Mouse (Mus musculus) spleen, postnatal 0 days (tissue): Measurements from ENCODE around the gene Dgat2l6. TPM values are rescaled to one million over a fixed set of nuclear protein-coding genes. Genes with fewer than 3 reads are reported as not detected.

ENCODE experiments used
- polyA plus RNA-seq: library from polyadenylated mRNA; unstranded; fragments of >200 nt; fragmentation: Nextera tagmentation; extraction: Ambion mirVana; gene quantifications from 2 replicates; pipeline ENCODE4 v1.2.1, GENCODE M21; 2015

The Dgat2l6 gene
- not detected in 2 replicates for polyA plus RNA-seq

GRCm38 (mm10) chrX:100524471-100524870 is at the start of gene Dgat2l6:
Dgat2l6 (plus strand) TSS chrX:100524838.

DNA sequence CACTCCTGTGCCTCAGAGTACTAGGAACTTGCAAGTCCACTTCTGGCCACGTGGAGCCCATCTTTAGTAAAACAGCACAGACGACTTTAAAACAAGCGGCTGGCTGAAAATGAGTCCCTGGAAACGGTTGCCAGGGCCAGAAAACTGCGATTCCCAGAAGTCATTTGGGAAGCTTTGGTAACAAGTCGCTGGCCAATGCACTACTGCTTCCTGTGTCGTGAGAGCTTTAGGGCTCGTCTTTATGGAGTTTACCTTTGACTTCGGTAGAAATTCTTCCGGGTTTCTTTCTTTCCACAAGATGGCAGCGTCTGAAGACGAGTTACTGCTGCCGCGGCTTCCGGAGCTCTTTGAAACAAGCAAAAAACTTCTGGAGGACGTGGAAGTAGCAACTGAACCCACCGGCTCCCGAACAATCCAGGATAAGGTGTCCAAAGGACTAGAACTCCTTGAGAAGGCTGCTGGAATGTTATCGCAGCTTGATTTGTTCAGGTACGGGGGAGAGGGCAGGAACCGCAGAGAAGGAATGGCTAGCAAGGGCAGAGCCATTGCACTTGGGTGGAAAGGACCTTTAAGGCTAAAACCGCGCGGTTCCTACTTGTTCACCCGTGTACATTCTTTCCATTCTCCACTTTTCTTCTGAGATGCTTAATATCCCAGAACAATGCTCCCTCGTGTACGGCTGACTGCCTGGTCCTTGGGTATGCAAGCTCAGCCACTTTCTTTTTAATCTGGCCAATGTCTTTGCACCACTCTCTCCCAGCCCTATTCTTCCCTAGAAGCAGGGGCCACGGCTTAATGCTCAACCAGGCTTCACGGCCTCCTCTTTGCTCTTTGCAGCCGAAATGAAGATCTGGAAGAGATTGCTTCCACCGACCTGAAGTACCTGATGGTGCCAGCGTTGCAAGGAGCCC is 30.3 kb upstream of the Dgat2l6 start, which contains the start of gene Igbp1:
Gene Igbp1 (plus strand): TSS at position 224 of the 911 bp plus-strand sequence.

GRCm38 (mm10) chrX:100571951-100572350 is 47.3 kb downstream of the Dgat2l6 start, which contains the start of gene Awat1:
Awat1 (plus strand) TSS chrX:100572251.

DNA sequence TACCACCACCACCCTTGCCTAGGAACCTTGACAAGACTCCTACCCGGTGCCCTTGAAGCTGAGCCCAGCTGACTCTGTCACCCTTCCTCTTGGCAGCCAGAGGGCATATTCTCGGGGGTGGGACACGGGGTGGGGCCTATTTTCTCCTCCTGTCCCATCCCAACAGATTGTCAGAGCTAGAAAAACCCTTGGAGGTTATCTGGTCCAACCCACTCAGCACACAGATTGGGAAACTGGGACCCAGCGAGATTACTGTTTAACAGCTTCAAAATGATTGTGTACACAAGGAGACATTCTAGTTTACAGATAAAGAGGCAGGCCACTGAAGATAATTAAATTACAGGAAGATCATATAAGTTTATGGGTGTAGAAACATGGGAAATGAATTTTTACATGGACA is 70.2 kb downstream of the Dgat2l6 start, which contains the start of gene P2ry4:
Gene P2ry4 (minus strand): TSS at position 79 of the 400 bp plus-strand sequence.

Other genes starting within 250 kb of the Dgat2l6 start
- not detected in 2 replicates for gene Otud6a, start 95.8 kb upstream of the Dgat2l6 start, polyA plus RNA-seq
- gene Awat2, start 82.1 kb upstream of the Dgat2l6 start, polyA plus RNA-seq, result 0.14 and 0.15 TPM in 2 replicates
- gene Igbp1, start 30.5 kb upstream of the Dgat2l6 start, polyA plus RNA-seq, result 25.5 and 26.6 TPM in 2 replicates
- gene Awat1, start 47.4 kb downstream of the Dgat2l6 start, polyA plus RNA-seq, result not detected in 2 replicates
- gene P2ry4, start 70.0 kb downstream of the Dgat2l6 start, polyA plus RNA-seq, result not detected in 2 replicates
- gene Arr3, start 80.7 kb downstream of the Dgat2l6 start, polyA plus RNA-seq, result not detected in 2 replicates
- 22.8 and 24.7 TPM in 2 replicates for gene Kif4, start 100.9 kb downstream of the Dgat2l6 start, polyA plus RNA-seq
- gene Pdzd11, start 101.7 kb downstream of the Dgat2l6 start, polyA plus RNA-seq, result 76.9 and 79.3 TPM in 2 replicates
- 81.7 and 107 TPM in 2 replicates for gene Gdpd2, start 205.0 kb downstream of the Dgat2l6 start, polyA plus RNA-seq
- 2.2 and 2.9 TPM in 2 replicates for gene Dlg3, start 242.9 kb downstream of the Dgat2l6 start, polyA plus RNA-seq